Mouse (Mus musculus) embryonic facial prominence, embryonic 12.5 days (tissue): ENCODE data around the gene Kcnk7. TPM values are rescaled to one million over a fixed set of nuclear protein-coding genes. Genes with fewer than 3 reads are reported as not detected.
A peak's percentile ranks its signal among the peaks of the same experiment; 100 is the strongest.

Experiments
- ATAC-seq: fragments of 200-750 bp; cut with Nextera tagmentation; 2 replicates; pipeline ENCODE4 v1.8.0; 2017; ENCODE audit not compliant: insufficient number of reproducible peaks, insufficient read depth, low FRiP score, low TSS enrichment
- H3K27ac ChIP-seq: fragments of 300-500 bp; sonication (generic); 2 replicates; pipeline ENCODE4 v1.5.1; 2016; ENCODE audit warnings: mild to moderate bottlenecking
- H3K27me3 ChIP-seq: fragments of 300-500 bp; sonication (generic); 2 replicates; pipeline ENCODE4 v1.6.1; 2016; ENCODE audit warnings: mild to moderate bottlenecking, moderate library complexity
- H3K36me3 ChIP-seq: fragments of 300-500 bp; sonication (generic); 2 replicates; pipeline ENCODE4 v1.6.1; 2016; ENCODE audit warnings: mild to moderate bottlenecking
- H3K4me1 ChIP-seq: fragments of 300-500 bp; sonication (generic); 2 replicates; pipeline ENCODE4 v1.6.1; 2016
- H3K4me2 ChIP-seq: fragments of 300-500 bp; sonication (generic); replicated peaks from 2 replicates; pipeline ENCODE4 v1.6.1; 2016; ENCODE audit warnings: mild to moderate bottlenecking, moderate library complexity
- H3K4me3 ChIP-seq: fragments of 300-500 bp; sonication (generic); 2 replicates; pipeline ENCODE4 v1.5.1; 2016; ENCODE audit warnings: mild to moderate bottlenecking
- H3K9ac ChIP-seq: fragments of 300-500 bp; sonication (generic); 2 replicates; pipeline ENCODE4 v1.6.1; 2016; ENCODE audit warnings: mild to moderate bottlenecking, moderate library complexity
- H3K9me3 ChIP-seq: fragments of 300-500 bp; sonication (generic); 2 replicates; pipeline ENCODE4 v1.6.1; 2016; ENCODE audit warnings: mild to moderate bottlenecking, moderate library complexity
- WGBS: fragments of 180-500 bp; shearing (Covaris S2); methylation state at CpG from one replicate; pipeline ENCODE4 v1.1.7; 2016; 5-methylcytosine and 5-hydroxymethylcytosine counted together
- microRNA-seq: library from miRNA; unstranded; fragments of <30 nt; microRNA quantifications from one replicate; pipeline ENCODE4, GENCODE M21; 2017
- polyA plus RNA-seq: library from polyadenylated mRNA; unstranded; fragments of >200 nt; fragmentation: Nextera tagmentation; extraction: Ambion mirVana; gene quantifications from 2 replicates; pipeline ENCODE4 v1.2.1, GENCODE M21; 2016

The Kcnk7 gene
- polyA plus RNA-seq, 1 experiment from 2014 or later: 0.24 TPM

DNA sequence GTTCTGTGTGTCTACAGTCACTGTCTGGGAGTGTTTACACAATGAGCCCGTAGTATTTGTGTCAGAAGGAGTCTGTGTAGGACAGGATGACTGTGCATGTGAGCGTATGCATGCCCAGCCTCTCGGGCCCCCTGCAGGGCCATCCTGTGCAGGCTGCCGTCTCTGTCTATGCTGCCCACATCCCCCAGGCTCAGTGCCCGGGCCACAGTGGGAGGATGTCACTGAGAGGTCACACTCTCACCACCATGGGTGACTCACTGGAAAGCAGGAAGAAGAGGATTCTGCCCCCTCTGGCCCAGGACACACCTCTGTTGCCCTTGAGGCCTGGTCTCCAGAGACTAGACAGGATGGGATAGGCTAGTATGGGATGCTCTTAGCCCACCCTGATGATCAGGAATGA, 39.4 kb downstream of the Kcnk7 start:
- Histone ChIP-seq H3K27me3 (peaks cover 43% of the 10 kb centered on the region), H3K4me2 (no peak overlapping the region), H3K36me3 (no peaks in the 10 kb centered on the region), H3K4me3 (no peak overlapping the region), H3K4me1 (peaks cover 39% of the 10 kb centered on the region), H3K9ac (no peak overlapping the region), H3K27ac (no peak overlapping the region), H3K9me3 (no peaks in the 10 kb centered on the region)
- no peak for ATAC-seq
- 51% methylated on average over 5 of the region's 5 CpGs for WGBS

DNA sequence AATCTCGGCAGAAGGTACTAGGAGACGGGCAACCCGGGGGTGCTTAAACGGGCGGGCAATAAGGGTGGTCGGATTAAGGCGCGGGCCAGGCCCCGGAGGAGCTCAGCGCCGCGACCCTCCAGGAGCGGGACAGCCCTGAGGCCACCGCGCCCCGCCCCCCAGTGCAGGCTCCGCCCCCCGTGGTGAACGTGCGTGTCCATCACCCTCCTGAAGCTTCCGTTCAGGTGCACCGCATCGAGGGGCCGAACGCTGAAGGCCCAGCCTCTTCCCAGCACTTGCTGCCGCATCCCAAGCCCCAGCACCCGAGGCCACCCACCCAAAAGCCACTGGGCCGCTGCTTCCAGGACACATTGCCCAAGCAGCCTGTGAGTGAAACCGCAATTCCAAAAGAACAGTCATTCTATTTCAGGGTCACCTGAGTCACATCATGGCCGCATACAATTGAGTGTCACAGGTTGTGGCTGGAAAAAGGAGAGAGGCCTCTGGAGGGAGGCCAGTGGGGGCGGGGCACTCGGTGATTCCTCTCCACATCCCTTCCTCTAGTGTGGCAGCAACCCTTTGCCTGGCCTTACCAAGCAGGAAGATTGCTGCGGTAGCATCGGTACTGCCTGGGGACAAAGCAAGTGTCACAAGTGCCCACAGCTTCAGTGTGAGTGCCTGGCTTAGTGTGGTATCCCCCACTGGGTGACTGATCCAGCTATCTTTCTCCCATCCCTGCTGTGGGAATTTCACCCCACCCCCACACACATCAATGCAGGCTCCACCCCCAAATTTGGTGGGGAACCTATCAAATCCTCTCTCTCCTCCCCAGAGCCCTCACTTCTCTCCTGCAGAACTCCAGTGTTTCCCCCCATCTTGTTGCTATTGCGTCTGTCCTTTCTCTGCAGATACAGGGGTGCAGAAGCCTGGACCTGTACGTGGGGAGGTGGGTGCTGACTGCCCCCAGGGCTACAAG, 41.9 kb downstream of the Kcnk7 start:
- Histone ChIP-seq H3K4me2 (peak overlapping the region; percentile 50), H3K4me3 (peak overlapping the region; percentile 23), H3K9me3 (no peaks in the 10 kb centered on the region), H3K4me1 (peaks cover 33% of the 10 kb centered on the region), H3K27ac (no peak overlapping the region), H3K27me3 (peaks cover 68% of the 10 kb centered on the region), H3K9ac (peak overlapping the region; percentile 41), H3K36me3 (no peaks in the 10 kb centered on the region)
- no peak for ATAC-seq
- 5% methylated on average over 36 of the region's 36 CpGs for WGBS

DNA sequence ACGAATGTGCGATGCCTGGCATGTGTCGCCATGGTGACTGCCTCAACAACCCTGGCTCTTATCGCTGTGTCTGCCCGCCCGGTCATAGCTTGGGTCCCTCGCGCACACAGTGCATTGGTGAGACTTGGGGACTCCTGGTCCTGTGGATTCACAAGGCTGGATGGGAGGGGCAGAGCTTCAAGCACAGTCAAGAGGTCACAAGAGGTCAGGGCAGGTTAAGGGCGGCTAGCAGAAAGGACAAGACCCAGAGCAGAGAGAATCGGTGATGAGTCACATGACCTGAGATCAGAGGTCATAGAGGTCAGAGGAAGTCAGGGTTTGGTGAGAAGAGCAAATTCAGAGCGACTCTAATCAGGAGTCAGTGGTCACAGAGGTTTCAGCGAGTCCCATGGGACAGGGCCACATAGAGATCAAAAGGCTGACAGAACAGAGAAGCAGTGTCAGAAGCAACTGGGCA, 42.8 kb downstream of the Kcnk7 start:
- peaks cover 77% of the 10 kb centered on the region for H3K27me3 ChIP-seq
- H3K36me3 ChIP-seq: no peaks in the 10 kb centered on the region
- H3K4me2 ChIP-seq: no peak overlapping the region
- H3K27ac ChIP-seq: no peak overlapping the region
- H3K9ac ChIP-seq: no peak overlapping the region
- 26% methylated on average over 12 of the region's 12 CpGs for WGBS
- no peak overlapping the region for H3K4me3 ChIP-seq
- H3K4me1 ChIP-seq: peaks cover 36% of the 10 kb centered on the region
- no peaks in the 10 kb centered on the region for H3K9me3 ChIP-seq
- no peak for ATAC-seq

DNA sequence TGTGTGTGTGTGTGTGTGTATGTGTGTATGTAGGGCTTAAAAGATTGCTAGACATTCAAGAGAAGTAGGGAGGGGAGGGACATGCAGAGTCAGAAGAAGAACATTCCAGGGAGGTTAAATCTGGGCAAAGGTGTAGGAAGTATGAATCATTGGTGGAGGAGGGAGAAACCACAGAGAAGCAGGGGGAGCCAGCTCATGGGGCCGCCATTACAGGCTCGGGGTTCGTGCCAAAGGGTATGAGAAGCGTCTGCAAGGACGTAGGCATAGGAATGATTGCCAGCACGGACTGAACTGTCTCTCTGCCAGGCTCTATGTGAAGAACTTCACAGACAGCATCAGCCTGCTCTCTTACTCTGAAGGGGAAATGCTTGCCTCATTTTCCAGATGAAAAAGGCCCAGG, 45.3 kb downstream of the Kcnk7 start:
- Histone ChIP-seq H3K4me3 (no peak overlapping the region), H3K4me2 (no peak overlapping the region), H3K27ac (no peak overlapping the region), H3K27me3 (peaks cover 85% of the 10 kb centered on the region), H3K9ac (peak overlapping the region; percentile 7; the same call in 1 of the 2 replicates), H3K9me3 (no peaks in the 10 kb centered on the region), H3K4me1 (peaks cover 25% of the 10 kb centered on the region), H3K36me3 (peaks cover 5% of the 10 kb centered on the region; the same call in 1 of the 2 replicates)
- no peak for ATAC-seq
- WGBS: 85% methylated on average over 6 of the region's 6 CpGs

DNA sequence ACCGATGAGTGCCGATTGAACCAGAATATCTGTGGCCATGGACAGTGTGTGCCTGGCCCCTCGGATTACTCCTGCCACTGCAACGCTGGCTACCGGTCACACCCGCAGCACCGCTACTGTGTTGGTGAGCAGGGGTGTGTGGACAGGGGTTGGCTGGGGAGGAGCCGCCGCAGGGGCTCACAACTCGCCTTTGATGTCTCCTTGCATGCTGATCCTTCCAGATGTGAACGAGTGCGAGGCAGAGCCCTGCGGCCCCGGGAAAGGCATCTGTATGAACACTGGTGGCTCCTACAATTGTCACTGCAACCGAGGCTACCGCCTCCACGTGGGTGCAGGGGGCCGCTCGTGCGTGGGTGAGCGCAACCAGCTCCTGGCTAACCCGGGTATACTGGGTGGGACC, 46.8 kb downstream of the Kcnk7 start:
- WGBS: 6% methylated on average over 22 of the region's 22 CpGs
- Histone ChIP-seq H3K27ac (no peak overlapping the region), H3K4me3 (no peak overlapping the region), H3K27me3 (peaks cover 82% of the 10 kb centered on the region), H3K4me1 (peaks cover 18% of the 10 kb centered on the region), H3K4me2 (peak overlapping the region; percentile 30), H3K9ac (peak overlapping the region; percentile 35; the same call in 1 of the 2 replicates), H3K36me3 (peaks cover 9% of the 10 kb centered on the region; the same call in 1 of the 2 replicates), H3K9me3 (no peaks in the 10 kb centered on the region)
- no peak for ATAC-seq

DNA sequence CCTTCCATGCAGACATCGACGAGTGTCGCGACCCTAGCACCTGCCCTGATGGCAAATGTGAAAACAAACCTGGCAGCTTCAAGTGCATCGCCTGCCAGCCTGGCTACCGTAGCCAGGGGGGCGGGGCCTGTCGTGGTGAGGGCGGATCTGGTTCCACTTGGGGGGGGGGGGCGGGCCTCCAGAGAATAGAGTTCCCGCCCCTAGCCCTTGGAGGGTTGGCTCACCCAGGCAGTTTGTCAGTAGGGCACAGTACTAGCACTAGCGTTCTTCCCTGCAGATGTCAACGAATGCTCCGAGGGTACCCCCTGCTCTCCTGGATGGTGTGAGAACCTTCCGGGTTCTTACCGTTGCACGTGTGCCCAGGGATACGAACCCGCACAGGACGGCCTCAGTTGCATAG, 47.6 kb downstream of the Kcnk7 start:
- H3K4me3 ChIP-seq: no peak overlapping the region
- H3K4me2 ChIP-seq: peak overlapping the region; percentile 30
- H3K9me3 ChIP-seq: no peaks in the 10 kb centered on the region
- no peak overlapping the region for H3K27ac ChIP-seq
- peaks cover 9% of the 10 kb centered on the region; the same call in 1 of the 2 replicates for H3K36me3 ChIP-seq
- H3K9ac ChIP-seq: no peak overlapping the region
- WGBS: 6% methylated on average over 20 of the region's 20 CpGs
- peaks cover 83% of the 10 kb centered on the region for H3K27me3 ChIP-seq
- H3K4me1 ChIP-seq: peaks cover 17% of the 10 kb centered on the region
- no peak for ATAC-seq

DNA sequence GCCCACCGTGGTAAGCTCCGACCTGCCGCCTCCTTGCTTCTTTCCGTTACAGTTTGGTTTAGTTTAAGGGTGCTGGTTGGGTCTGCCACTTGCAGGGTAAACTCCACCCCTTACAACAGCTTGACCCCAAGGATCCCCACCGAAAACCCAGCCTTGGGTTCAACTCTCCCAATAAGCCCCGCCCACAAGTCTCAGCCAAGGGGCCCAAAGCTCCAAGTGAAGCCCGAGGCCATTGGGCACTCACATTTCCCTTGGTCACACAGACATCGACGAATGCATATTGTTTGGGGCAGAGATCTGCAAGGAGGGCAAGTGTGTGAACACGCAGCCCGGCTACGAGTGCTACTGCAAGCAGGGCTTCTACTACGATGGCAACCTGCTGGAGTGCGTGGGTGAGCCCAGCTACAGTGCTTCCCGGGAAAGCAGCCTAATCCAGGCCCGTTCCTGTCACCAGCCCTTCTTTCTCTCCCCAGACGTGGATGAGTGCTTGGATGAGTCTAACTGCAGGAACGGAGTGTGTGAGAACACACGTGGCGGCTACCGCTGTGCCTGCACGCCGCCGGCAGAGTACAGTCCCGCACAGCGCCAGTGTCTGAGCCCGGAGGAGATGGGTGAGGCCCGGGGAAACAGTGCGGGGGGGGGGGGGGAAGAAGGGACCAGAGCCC, 52.3 kb downstream of the Kcnk7 start:
- peaks cover 63% of the 10 kb centered on the region for H3K27me3 ChIP-seq
- peaks cover 55% of the 10 kb centered on the region for H3K36me3 ChIP-seq
- H3K4me2 ChIP-seq: peak overlapping the region; percentile 45
- H3K4me3 ChIP-seq: peak overlapping the region; percentile 21
- H3K4me1 ChIP-seq: peaks cover 17% of the 10 kb centered on the region
- no peak for ATAC-seq
- 9% methylated on average over 28 of the region's 29 CpGs for WGBS
- peak overlapping the region; percentile 32 for H3K9ac ChIP-seq
- H3K9me3 ChIP-seq: no peaks in the 10 kb centered on the region
- H3K27ac ChIP-seq: no peak overlapping the region

Small RNA genes lying within 50 kb of the gene (microRNA-seq; reads per million reads assigned to microRNA genes)
- gene Mir6987: 0.54 reads per million

Other genes starting within 250 kb of the Kcnk7 start
- 10.8 and 11.0 TPM in 2 replicates for gene Ccdc85b, start 246.5 kb upstream of the Kcnk7 start, polyA plus RNA-seq
- 146 and 150 TPM in 2 replicates for gene Fibp, start 243.8 kb upstream of the Kcnk7 start, polyA plus RNA-seq
- 1.9 and 2.1 TPM in 2 replicates for gene Ctsw, start 235.9 kb upstream of the Kcnk7 start, polyA plus RNA-seq
- 145 TPM in 2 replicates for gene Efemp2, start 230.4 kb upstream of the Kcnk7 start, polyA plus RNA-seq
- 44.1 and 46.6 TPM in 2 replicates for gene Mus81, start 216.0 kb upstream of the Kcnk7 start, polyA plus RNA-seq
- gene Cfl1, start 213.9 kb upstream of the Kcnk7 start, polyA plus RNA-seq: 2,582 and 2,586 TPM in 2 replicates
- gene 1700020D05Rik, start 200.6 kb upstream of the Kcnk7 start, polyA plus RNA-seq: 0.15 TPM in 1 of 2 replicates, not detected in the other
- gene Snx32, start 193.8 kb upstream of the Kcnk7 start, polyA plus RNA-seq: 11.9 and 15.2 TPM in 2 replicates
- 1.3 and 1.6 TPM in 2 replicates for gene Ovol1, start 143.7 kb upstream of the Kcnk7 start, polyA plus RNA-seq
- gene Ap5b1, start 136.3 kb upstream of the Kcnk7 start, polyA plus RNA-seq: 2.8 and 3.2 TPM in 2 replicates
- gene Rnaseh2c, start 102.5 kb upstream of the Kcnk7 start, polyA plus RNA-seq: 148 and 158 TPM in 2 replicates
- 61.3 and 63.7 TPM in 2 replicates for gene Kat5, start 94.1 kb upstream of the Kcnk7 start, polyA plus RNA-seq
- gene Rela, start 66.9 kb upstream of the Kcnk7 start, polyA plus RNA-seq: 46.5 and 49.3 TPM in 2 replicates
- 27.0 and 28.7 TPM in 2 replicates for gene Sipa1, start 40.7 kb upstream of the Kcnk7 start, polyA plus RNA-seq
- gene Map3k11, start 15.6 kb upstream of the Kcnk7 start, polyA plus RNA-seq: 24.7 and 26.0 TPM in 2 replicates
- gene Pcnx3, start 15.5 kb upstream of the Kcnk7 start, polyA plus RNA-seq: 33.1 and 37.9 TPM in 2 replicates
- 14.4 TPM in 2 replicates for gene Ehbp1l1, start 21.9 kb downstream of the Kcnk7 start, polyA plus RNA-seq
- 143 and 150 TPM in 2 replicates for gene Fam89b, start 25.3 kb downstream of the Kcnk7 start, polyA plus RNA-seq
- 25.3 and 27.0 TPM in 2 replicates for gene Ltbp3, start 36.5 kb downstream of the Kcnk7 start, polyA plus RNA-seq
- gene Scyl1, start 67.1 kb downstream of the Kcnk7 start, polyA plus RNA-seq: 78.8 and 80.0 TPM in 2 replicates
- gene Frmd8, start 170.9 kb downstream of the Kcnk7 start, polyA plus RNA-seq: 35.3 and 41.4 TPM in 2 replicates
- 2.0 and 3.1 TPM in 2 replicates for gene Slc25a45, start 173.4 kb downstream of the Kcnk7 start, polyA plus RNA-seq
- 5.3 and 6.3 TPM in 2 replicates for gene Tigd3, start 189.8 kb downstream of the Kcnk7 start, polyA plus RNA-seq
- 192 and 207 TPM in 2 replicates for gene Dpf2, start 208.6 kb downstream of the Kcnk7 start, polyA plus RNA-seq
- gene Cdc42ep2, start 220.4 kb downstream of the Kcnk7 start, polyA plus RNA-seq: 3.6 and 4.2 TPM in 2 replicates